Comparison of ENCODE assay signal across 26 mouse cellular contexts in genomic region chr5:73721682-73722282, GRCm38 (mm10).
DNase-seq lines count a peak whose midpoint lies in the region; ATAC-seq and TF ChIP-seq lines count a peak whose summit lies in the region.
"Had no signal": no experiment of that assay in that cellular context is flagged by ENCODE, and none has a peak within 500 bp of the region (broad histone marks: within the 10 kb centered on the region; RNA-seq: fewer than 3 reads in every experiment).

No protein-coding gene starts in this region.

- no peak for TF ChIP-seq CTCF in testis, adult 2 months (IDR thresholded peaks at IDR 0.05; ENCODE audit: control insufficient read depth, insufficient read depth, insufficient replicate concordance, low read depth, low read length)

- TF ChIP-seq POLR2A in testis, adult 2 months (IDR thresholded peaks at IDR 0.05; ENCODE audit: control insufficient read depth, low read depth, low read length): no peak

- no peak overlapping the region for H3K27ac ChIP-seq in testis, adult 2 months (ENCODE audit: control insufficient read depth, insufficient read depth, low read depth, low read length)
- H3K27ac ChIP-seq in limb, embryonic 10.5 days: peak overlapping the region; percentile 53; the same call in 1 of the 2 replicates
- H3K27ac ChIP-seq: embryonic facial prominence, embryonic 10.5 days; forebrain, embryonic 12.5 days; gastrocnemius, adult 2 months; layer of hippocampus, adult 2 months; liver, embryonic 14.5 days; lung, embryonic 15.5 days; stomach, postnatal 0 days had no signal

- no peaks in the 10 kb centered on the region for H3K36me3 ChIP-seq in testis, adult 2 months (ENCODE audit: control insufficient read depth, insufficient read depth, low read length)
- H3K36me3 ChIP-seq in limb, embryonic 10.5 days: no peaks in the 10 kb centered on the region
- H3K36me3 ChIP-seq: embryonic facial prominence, embryonic 10.5 days; forebrain, embryonic 12.5 days; lung, embryonic 15.5 days had no signal

- peak overlapping the region; percentile 16; the same call in 1 of the 2 replicates for H3K4me3 ChIP-seq in testis, adult 2 months (ENCODE audit: control insufficient read depth, low read depth, low read length)
- H3K4me3 ChIP-seq in limb, embryonic 10.5 days: no peak overlapping the region
- H3K4me3 ChIP-seq: embryonic facial prominence, embryonic 10.5 days; forebrain, embryonic 12.5 days; gastrocnemius, adult 2 months; layer of hippocampus, adult 2 months; lung, embryonic 15.5 days had no signal

- WGBS in limb, embryonic 10.5 days: 79% methylated on average over 21 of the region's 21 CpGs

- peak; percentile 83 for DNase-seq in heart, adult 11 months
- no peak for DNase-seq in heart, adult 18-20 months
- DNase-seq in testis, postnatal 10 days (ENCODE audit: low spot score): no peak
- no peak for DNase-seq in limb, embryonic 10.5 days (ENCODE audit: low spot score)
- no peak for DNase-seq in cerebellum, adult 9-10 months
- no peak for DNase-seq in right cerebral cortex, postnatal 10 days (ENCODE audit: low spot score in 2 of 2)
- DNase-seq: adrenal gland, postnatal 14 days; cerebellum, adult 11-12 months; cerebellum, postnatal 36 days; gastrocnemius, adult 2 months; heart, postnatal 36 days; layer of hippocampus, postnatal 36 days; lung, postnatal 4 days; thymus, postnatal 14 days had no signal

- H3K9me3 ChIP-seq in limb, embryonic 10.5 days (replicated peaks): no peaks in the 10 kb centered on the region
- H3K9me3 ChIP-seq: embryonic facial prominence, embryonic 10.5 days; forebrain, embryonic 12.5 days; lung, embryonic 15.5 days had no signal

- H3K27me3 ChIP-seq in testis, adult 2 months (ENCODE audit: control insufficient read depth, insufficient read depth, low read length): no peaks in the 10 kb centered on the region
- H3K27me3 ChIP-seq in limb, embryonic 10.5 days (ENCODE audit: low read depth, poor library complexity, severe bottlenecking): no peaks in the 10 kb centered on the region
- H3K27me3 ChIP-seq: forebrain, embryonic 12.5 days had no signal

- peaks cover 4% of the 10 kb centered on the region for H3K4me1 ChIP-seq in testis, adult 2 months (ENCODE audit: control insufficient read depth, insufficient read depth, low read length)
- H3K4me1 ChIP-seq in limb, embryonic 10.5 days: peaks cover 12% of the 10 kb centered on the region
- H3K4me1 ChIP-seq: embryonic facial prominence, embryonic 10.5 days; forebrain, embryonic 12.5 days; lung, embryonic 15.5 days had no signal

- ATAC-seq in cerebellum, adult (ENCODE audit: insufficient number of reproducible peaks, low FRiP score, low TSS enrichment): no peak
- ATAC-seq: activated CD4-positive, CD25-positive, alpha-beta regulatory T cell, adult 4 months; inflammation-experienced regulatory T-cells, adult 6 months; midbrain, embryonic 16.5 days; Patski had no signal
